Mouse (Mus musculus) cerebral cortex, adult 2 months (tissue): ENCODE results near the gene Pou2f3.

Experiments used
- WGBS: fragments of 180-500 bp; shearing (Covaris S2); methylation state at CpG from one replicate; pipeline ENCODE4 v1.1.7; 2018; 5-methylcytosine and 5-hydroxymethylcytosine counted together

The Pou2f3 gene

DNA sequence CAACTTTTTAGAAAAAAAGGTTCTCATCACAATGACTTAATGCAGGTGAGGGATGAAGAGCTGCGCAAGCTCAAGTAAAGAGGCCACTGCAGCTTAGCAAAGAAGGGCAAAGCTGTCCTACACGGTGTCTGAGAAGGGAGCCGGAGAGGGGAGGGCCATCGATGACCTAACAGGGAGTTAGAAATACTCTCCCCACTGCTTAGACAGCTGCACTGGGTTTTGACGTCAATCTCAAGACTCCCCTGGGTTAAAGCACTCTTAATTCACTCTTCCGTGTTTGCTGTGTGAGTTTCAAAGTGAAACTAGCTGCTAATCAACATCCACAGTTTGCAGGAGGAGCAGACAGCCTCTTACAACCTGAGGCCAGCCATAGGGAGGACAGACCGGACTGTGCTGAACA lies 134.0 kb downstream of the Pou2f3 start:
- 76% methylated on average over 7 of the region's 7 CpGs for WGBS

DNA sequence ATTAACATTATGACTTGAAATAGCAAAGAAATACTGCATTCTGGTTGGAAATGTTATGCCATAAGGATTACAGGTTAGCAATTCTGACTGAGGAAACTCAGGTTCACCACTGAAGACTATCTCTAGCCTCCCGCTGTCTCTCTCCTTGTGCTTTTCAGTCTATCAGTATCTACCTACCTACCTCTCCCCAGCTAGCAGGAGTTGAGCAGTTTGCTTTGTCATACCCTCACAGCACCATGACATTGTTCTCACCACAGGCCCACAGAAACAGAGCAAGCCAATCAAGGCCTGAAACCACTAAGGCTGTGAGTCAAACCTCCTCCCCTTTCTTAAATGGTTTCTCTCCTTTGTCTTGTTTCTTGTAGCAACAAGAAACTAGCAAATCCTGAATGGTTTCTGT lies 135.6 kb downstream of the Pou2f3 start:
- 97% methylated on average over 1 of the region's 1 CpGs for WGBS
